Mouse (Mus musculus): ENCODE measurements at regions not wholly inside any gene's neighbourhood (a gene's known extent, or its start where the extent isn't known, plus 50 kb on each side); places are given as distances from the start of the nearest gene placed in this dataset.

DNA sequence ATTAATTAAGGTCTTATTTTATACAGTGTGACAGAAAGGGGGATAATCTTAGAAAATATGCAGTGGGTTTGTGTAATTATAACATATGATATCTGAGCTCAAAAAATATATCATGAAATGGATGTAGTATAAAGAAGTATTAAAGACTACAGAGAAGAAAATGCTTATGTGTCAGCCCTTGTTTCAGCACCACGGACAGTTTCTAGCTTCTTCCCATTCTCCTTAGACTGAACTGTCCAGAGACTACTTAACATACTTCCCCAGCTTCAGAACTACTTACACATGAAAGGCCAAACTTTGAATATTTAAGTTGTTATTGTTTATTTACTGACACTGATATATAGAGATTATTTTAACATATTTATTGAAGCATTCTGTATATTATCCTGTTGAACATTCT, 578.4 kb downstream of the Nsun3 start:
- intact Hi-C loops (cut with DNase I): no loop called here

GRCm38 (mm10) chr16:62182988-62183387, 603.6 kb downstream of the Nsun3 start:
- no peak for DNase-seq
- intact Hi-C loops (cut with DNase I): no loop called here

More for the DNA sequence above, 578.4 kb downstream of the Nsun3 start:
- DNase-seq: peak; percentile 1 to 3

Data from heart, postnatal 10 days (tissue).